ENCODE assay signal across 18 mouse cellular contexts in the genomic region with DNA sequence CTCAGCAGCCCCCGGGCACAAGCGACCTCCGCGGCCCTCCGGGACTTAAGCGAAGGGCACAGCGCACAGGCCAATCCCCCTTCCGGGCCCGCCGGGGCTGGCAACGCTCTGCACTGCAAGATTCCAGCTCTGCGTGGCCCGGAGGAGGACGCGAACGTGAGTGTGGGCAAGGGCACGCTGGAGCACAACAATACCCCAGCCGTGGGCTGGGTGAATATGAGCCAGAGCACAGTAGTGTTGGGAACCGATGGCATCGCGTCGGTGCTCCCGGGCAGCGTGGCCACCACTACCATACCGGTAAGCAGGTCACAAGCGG. TPM values are rescaled to one million over a fixed set of nuclear protein-coding genes. Genes with fewer than 3 reads are reported as not detected.
DNase-seq lines count a peak whose midpoint lies in the region; ATAC-seq and TF ChIP-seq lines count a peak whose summit lies in the region.
"Had no signal": no experiment of that assay in that cellular context is flagged by ENCODE, and none has a peak within 500 bp of the region (broad histone marks: within the 10 kb centered on the region; RNA-seq: fewer than 3 reads in every experiment).

No protein-coding gene starts in this region.

- no peaks in the 10 kb centered on the region for H3K36me3 ChIP-seq in heart, embryonic 13.5 days
- H3K36me3 ChIP-seq in forebrain, postnatal 0 days (ENCODE audit: insufficient read depth), result no peaks in the 10 kb centered on the region
- H3K36me3 ChIP-seq in midbrain, embryonic 11.5 days (ENCODE audit: control insufficient read depth, insufficient read depth, low read length), result no peaks in the 10 kb centered on the region
- H3K36me3 ChIP-seq in heart, embryonic 11.5 days (ENCODE audit: control insufficient read depth, insufficient read depth, low read length), result no peaks in the 10 kb centered on the region
- H3K36me3 ChIP-seq: embryonic facial prominence, embryonic 15.5 days had no signal

- no peak overlapping the region for H3K27ac ChIP-seq in heart, embryonic 13.5 days (replicated peaks)
- no peak overlapping the region for H3K27ac ChIP-seq in forebrain, postnatal 0 days (ENCODE audit: low read depth, low read length)
- H3K27ac ChIP-seq in midbrain, embryonic 11.5 days (ENCODE audit: low read depth, low read length), result no peak overlapping the region
- H3K27ac ChIP-seq in heart, embryonic 11.5 days (ENCODE audit: low read depth, low read length), result no peak overlapping the region
- H3K27ac ChIP-seq: embryonic facial prominence, embryonic 15.5 days had no signal

- H3K9ac ChIP-seq in heart, embryonic 13.5 days, result no peak overlapping the region
- no peak overlapping the region for H3K9ac ChIP-seq in forebrain, postnatal 0 days
- no peak overlapping the region for H3K9ac ChIP-seq in midbrain, embryonic 11.5 days (ENCODE audit: low read length)
- no peak overlapping the region for H3K9ac ChIP-seq in heart, embryonic 11.5 days (ENCODE audit: low read depth, low read length)
- H3K9ac ChIP-seq: embryonic facial prominence, embryonic 15.5 days had no signal

- H3K9me3 ChIP-seq in heart, embryonic 13.5 days, result no peaks in the 10 kb centered on the region
- H3K9me3 ChIP-seq in forebrain, postnatal 0 days (ENCODE audit: low read length), result no peaks in the 10 kb centered on the region
- no peaks in the 10 kb centered on the region for H3K9me3 ChIP-seq in midbrain, embryonic 11.5 days (ENCODE audit: control insufficient read depth, low read length)
- no peaks in the 10 kb centered on the region for H3K9me3 ChIP-seq in heart, embryonic 11.5 days (replicated peaks; ENCODE audit: control insufficient read depth, low read length)
- H3K9me3 ChIP-seq: embryonic facial prominence, embryonic 15.5 days had no signal

- 0 out of 2 replicates have a peak overlapping the region, but pooled peaks have one; percentile 1 for H3K4me3 ChIP-seq in heart, embryonic 13.5 days
- H3K4me3 ChIP-seq in forebrain, postnatal 0 days (ENCODE audit: low read depth, low read length), result no peak overlapping the region
- peak overlapping the region; percentile 7; the same call in 1 of the 2 replicates for H3K4me3 ChIP-seq in midbrain, embryonic 11.5 days (ENCODE audit: low read depth, low read length)
- no peak overlapping the region for H3K4me3 ChIP-seq in heart, embryonic 11.5 days (ENCODE audit: low read depth, low read length)
- H3K4me3 ChIP-seq: embryonic facial prominence, embryonic 15.5 days had no signal

- no peak for TF ChIP-seq CTCF in forebrain, postnatal 0 days (IDR thresholded peaks at IDR 0.05; ENCODE audit: low read depth)

- DNase-seq in heart, adult 8-10 months (ENCODE audit: low spot score), result no peak
- DNase-seq in forebrain, postnatal 0 days, result peak; percentile 32
- DNase-seq in midbrain, embryonic 11.5 days (ENCODE audit: low spot score, missing footprints), result peak; percentile 95
- DNase-seq in retina, embryonic 14.5 days (ENCODE audit: low spot score), result peak; percentile 49
- DNase-seq in adrenal gland, adult 8-10 months, result no peak
- no peak for DNase-seq in left cerebral cortex, adult 11 months (ENCODE audit: low spot score)
- DNase-seq: adrenal gland, postnatal 25 days; gastrocnemius, postnatal 10 days; heart, postnatal 4 days; kidney, adult 9 months; right cerebral cortex, postnatal 4 days had no signal

- peaks cover 3% of the 10 kb centered on the region; the same call in 1 of the 2 replicates for H3K4me1 ChIP-seq in heart, embryonic 13.5 days
- H3K4me1 ChIP-seq in forebrain, postnatal 0 days (ENCODE audit: insufficient read depth), result no peaks in the 10 kb centered on the region
- H3K4me1 ChIP-seq in midbrain, embryonic 11.5 days (ENCODE audit: control insufficient read depth, insufficient read depth, low read length), result peaks cover 18% of the 10 kb centered on the region
- H3K4me1 ChIP-seq in heart, embryonic 11.5 days (ENCODE audit: control insufficient read depth, insufficient read depth, low read length), result no peaks in the 10 kb centered on the region

- ATAC-seq in heart, embryonic 13.5 days (ENCODE audit: extremely low read depth, insufficient number of reproducible peaks, low FRiP score, low TSS enrichment), result no peak
- peak; percentile 17; the same call in 1 of the 2 replicates for ATAC-seq in forebrain, postnatal 0 days
- ATAC-seq in midbrain, embryonic 11.5 days (ENCODE audit: low FRiP score), result no peak
- no peak; the same call in 1 of the 2 replicates for ATAC-seq in heart, embryonic 11.5 days (replicated peaks; ENCODE audit: insufficient number of reproducible peaks, low FRiP score, low TSS enrichment)
- ATAC-seq: Patski had no signal

- WGBS in heart, embryonic 13.5 days, result 3% methylated on average over 26 of the region's 26 CpGs
- under 1% methylated on average over 26 of the region's 26 CpGs for WGBS in forebrain, postnatal 0 days
- under 1% methylated on average over 26 of the region's 26 CpGs for WGBS in midbrain, embryonic 11.5 days
- 3% methylated on average over 18 of the region's 26 CpGs for WGBS in heart, embryonic 11.5 days (ENCODE audit: insufficient replicate concordance)

- no peak overlapping the region for H3K4me2 ChIP-seq in heart, embryonic 13.5 days
- no peak overlapping the region; the same call in 1 of the 2 replicates for H3K4me2 ChIP-seq in forebrain, postnatal 0 days (ENCODE audit: low read depth)
- peak overlapping the region; percentile 13; the same call in 1 of the 2 replicates for H3K4me2 ChIP-seq in midbrain, embryonic 11.5 days
- H3K4me2 ChIP-seq in heart, embryonic 11.5 days, result no peak overlapping the region
- H3K4me2 ChIP-seq: embryonic facial prominence, embryonic 15.5 days had no signal

- peaks cover 100% of the 10 kb centered on the region for H3K27me3 ChIP-seq in heart, embryonic 13.5 days (replicated peaks)
- H3K27me3 ChIP-seq in forebrain, postnatal 0 days (ENCODE audit: insufficient read depth, low read length), result peaks cover 72% of the 10 kb centered on the region
- H3K27me3 ChIP-seq in midbrain, embryonic 11.5 days (ENCODE audit: control insufficient read depth, insufficient read depth, low read length), result peaks cover 100% of the 10 kb centered on the region
- peaks cover 100% of the 10 kb centered on the region for H3K27me3 ChIP-seq in heart, embryonic 11.5 days (ENCODE audit: control insufficient read depth, insufficient read depth, low read length)

RNA-seq across cellular contexts. Expression of a gene that starts 2.0 kb away (rescaled TPM):
- not detected in 2 replicates for polyA plus RNA-seq in heart, embryonic 13.5 days (2015; fragmentation: Nextera tagmentation; extraction: Ambion mirVana)
- total RNA-seq in heart, adult 8-10 months (2022), result not detected
- 0.10 TPM in 1 of 2 replicates, not detected in the other for total RNA-seq in forebrain, postnatal 0 days (2014; rRNA removed)
- not detected in 2 replicates for polyA plus RNA-seq in forebrain, postnatal 0 days (2015; fragmentation: Nextera tagmentation; extraction: Ambion mirVana)
- polyA plus RNA-seq in midbrain, embryonic 11.5 days (2014; fragmentation: Nextera tagmentation; extraction: Ambion mirVana), result 0.07 TPM in 1 of 2 replicates, not detected in the other
- 1 to 10 TPM; 4.3 to 7.0 (median 4.9) TPM for total RNA-seq in adrenal gland, adult 8-10 months (2022)
- not detected in 2 replicates for polyA plus RNA-seq in heart, embryonic 11.5 days (2014; fragmentation: Nextera tagmentation; extraction: Ambion mirVana)
- total RNA-seq: gastrocnemius, postnatal 10 days; heart, postnatal 4 days; liver, adult 2 months; neutrophil, adult 5-6 weeks had no signal
- polyA plus RNA-seq: C2C12; embryonic facial prominence, embryonic 15.5 days; liver, adult 2 months had no signal

Comparison
In these comparisons a context has a peak if more than half of its experiments do, and no peak if none do; other contexts are left out.
1. H3K4me3 ChIP-seq: peak in heart, embryonic 13.5 days (single experiment) and midbrain, embryonic 11.5 days (single experiment); none in forebrain, postnatal 0 days (single experiment) and heart, embryonic 11.5 days (single experiment).
2. DNase-seq: peak in forebrain, postnatal 0 days (single experiment), midbrain, embryonic 11.5 days (single experiment) and retina, embryonic 14.5 days (single experiment); none in heart, adult 8-10 months (single experiment), adrenal gland, adult 8-10 months (single experiment) and left cerebral cortex, adult 11 months (single experiment).